Mouse (Mus musculus) megakaryocyte-erythroid progenitor cell, adult 5-6 weeks (primary cell): ENCODE measurements around the gene Idh2. TPM values are rescaled to one million over a fixed set of nuclear protein-coding genes. Genes with fewer than 3 reads are reported as not detected.
A peak's percentile ranks its signal among the peaks of the same experiment; 100 is the strongest.
"Not testable (repeated sequence)": the region's sequence is repeated elsewhere in the genome, so short reads cannot be mapped to it uniquely, and the experiment has no call there.

Experiments
- ATAC-seq: replicated peaks from 2 replicates; pipeline ENCODE4 v1.8.0; 2016; ENCODE audit warnings: mild to moderate bottlenecking, inconsistent platforms; ENCODE audit not compliant: severe bottlenecking, poor library complexity, low FRiP score, low TSS enrichment
- total RNA-seq, 2 experiments: library from RNA; stranded (forward) in 1 of 2; stranded (reverse) in 1 of 2; fragments of 200-1000, 215-1000 nt in 1 of 2; fragments of >200 nt in 1 of 2; fragmentation: Nextera tagmentation in 1 of 2; gene quantifications; 2 replicates each; pipeline ENCODE4 v1.2.3; 2014 to 2017

Idh2 gene
- total RNA-seq, 2 experiments from 2014 or later: 102 to 117 TPM

- ATAC-seq: no peak
Measured at GRCm38 (mm10) chr7:80066675-80067455, 48.3 kb downstream of the Idh2 start.

DNA sequence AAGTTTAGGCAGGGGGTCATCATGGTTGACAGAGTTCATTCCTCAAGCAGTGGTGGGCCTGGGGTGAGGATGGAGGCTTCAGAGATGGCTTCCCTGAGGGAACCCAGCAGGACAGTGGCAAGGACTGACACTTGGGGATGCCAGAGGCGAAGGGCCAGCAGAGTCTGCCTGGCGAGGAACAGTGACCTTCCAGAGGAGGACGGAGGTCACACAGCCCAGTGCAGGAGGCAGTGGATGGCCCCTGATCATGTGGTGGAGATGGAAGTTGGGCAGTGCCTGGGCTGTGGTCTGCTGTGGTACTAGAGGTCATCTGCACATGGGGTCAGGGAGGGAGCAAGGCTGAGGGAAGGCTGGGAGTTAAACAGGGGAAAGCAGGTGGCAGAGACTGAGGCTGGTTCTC is 49.9 kb downstream of the Idh2 start:
- no peak for ATAC-seq

DNA sequence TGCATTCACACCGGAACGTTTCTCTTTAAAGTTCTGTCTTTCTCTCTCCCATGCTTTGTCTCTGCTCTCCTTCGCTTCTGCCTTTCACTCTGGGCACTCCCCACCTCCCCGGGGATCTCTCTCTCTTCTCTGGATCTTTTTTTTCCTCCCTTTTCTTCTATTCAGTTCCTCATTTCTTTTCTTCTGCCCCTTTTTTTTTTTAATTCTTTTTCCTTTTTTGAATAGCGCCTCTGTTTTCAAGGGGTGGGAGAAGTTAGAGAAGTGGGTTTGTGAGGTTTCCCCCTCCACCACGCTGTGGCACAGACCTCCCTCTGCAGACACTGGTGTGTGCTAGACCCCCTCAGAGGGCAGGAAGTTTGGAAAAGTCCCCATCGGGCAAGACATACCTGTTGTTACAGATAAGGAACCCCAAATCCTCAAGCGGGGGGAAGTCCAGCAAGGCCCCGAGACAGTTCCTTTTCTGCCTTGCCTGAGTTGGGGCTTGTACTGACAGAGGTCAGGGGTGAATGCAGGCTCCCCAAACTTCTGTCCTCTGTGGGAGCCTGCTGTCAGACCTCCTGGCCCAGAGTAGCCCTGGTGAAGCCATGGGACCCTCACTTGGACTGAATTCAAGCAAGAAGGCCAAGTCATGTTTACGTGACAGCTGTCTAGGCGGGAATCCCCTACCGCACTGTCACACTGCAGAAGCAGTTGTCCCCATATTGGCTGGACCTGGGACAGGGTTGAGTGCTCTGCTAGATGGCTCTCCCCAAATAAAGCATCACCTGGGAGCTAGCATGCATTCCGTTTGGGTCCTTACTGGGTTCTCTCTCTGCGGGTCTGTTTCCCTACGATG is 51.1 kb downstream of the Idh2 start:
- ATAC-seq: no peak

DNA sequence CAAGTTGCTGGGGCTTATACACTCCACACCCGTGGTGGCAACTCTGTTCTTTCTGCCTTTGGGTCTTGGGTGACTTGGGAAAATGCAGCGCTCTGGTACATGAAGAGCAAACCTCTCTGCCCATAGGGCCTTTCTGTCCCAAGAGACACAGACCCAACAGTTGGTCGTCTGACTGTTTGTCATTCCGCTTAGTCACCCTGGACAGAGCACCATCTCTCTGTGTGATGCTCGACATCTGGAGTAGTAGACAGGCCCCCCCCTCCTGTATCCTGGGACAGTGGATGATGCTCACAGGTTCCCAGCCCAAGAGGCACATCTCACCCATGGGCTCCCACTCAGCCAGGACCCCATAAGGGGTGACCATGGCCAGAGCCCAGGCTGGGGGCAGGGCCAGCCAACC is 51.9 kb downstream of the Idh2 start:
- ATAC-seq: 0 out of 2 replicates have a peak, but pooled peaks have one; percentile 7

GRCm38 (mm10) chr7:80062083-80062826 is 52.9 kb downstream of the Idh2 start:
- ATAC-seq: no peak

- ATAC-seq: no peak
Measured at GRCm38 (mm10) chr7:80060012-80060778, 55.0 kb downstream of the Idh2 start.

DNA sequence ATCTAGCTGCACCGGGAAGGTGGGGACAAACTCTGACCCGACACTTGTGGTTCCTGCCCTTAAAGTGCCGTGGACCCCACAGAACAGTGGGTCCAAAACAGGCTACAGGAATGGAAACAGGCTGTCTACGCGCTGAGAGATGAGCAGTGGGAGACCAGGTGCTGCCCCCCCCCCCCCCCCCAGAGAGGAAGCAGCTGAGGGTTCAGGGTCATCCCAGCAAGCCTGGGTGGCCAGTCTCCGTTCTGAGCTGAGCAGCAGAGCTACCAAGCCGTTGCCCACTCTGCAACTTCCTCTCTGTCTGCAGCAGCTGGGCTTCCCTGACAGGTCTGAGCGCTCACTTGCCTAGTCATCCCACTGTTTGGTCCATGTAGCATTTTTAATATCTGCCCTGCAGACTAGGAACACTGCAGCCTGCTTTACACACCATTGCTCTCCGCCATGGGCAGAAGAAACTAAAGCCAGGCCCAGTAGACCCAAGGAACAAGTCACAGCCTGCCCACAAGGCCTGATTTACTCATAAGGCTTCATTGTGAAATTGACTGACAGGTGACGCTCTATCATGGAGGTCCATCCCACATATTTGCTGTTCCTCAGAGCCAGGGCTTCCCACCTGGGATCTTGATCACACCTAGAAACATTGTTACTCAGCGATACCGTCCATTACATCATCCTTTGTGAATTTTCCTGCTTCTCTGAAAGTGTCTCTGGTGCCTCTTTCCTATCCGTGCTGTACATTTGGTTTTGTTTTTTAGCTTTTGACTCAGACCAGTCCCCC is 55.9 kb downstream of the Idh2 start:
- no peak for ATAC-seq

DNA sequence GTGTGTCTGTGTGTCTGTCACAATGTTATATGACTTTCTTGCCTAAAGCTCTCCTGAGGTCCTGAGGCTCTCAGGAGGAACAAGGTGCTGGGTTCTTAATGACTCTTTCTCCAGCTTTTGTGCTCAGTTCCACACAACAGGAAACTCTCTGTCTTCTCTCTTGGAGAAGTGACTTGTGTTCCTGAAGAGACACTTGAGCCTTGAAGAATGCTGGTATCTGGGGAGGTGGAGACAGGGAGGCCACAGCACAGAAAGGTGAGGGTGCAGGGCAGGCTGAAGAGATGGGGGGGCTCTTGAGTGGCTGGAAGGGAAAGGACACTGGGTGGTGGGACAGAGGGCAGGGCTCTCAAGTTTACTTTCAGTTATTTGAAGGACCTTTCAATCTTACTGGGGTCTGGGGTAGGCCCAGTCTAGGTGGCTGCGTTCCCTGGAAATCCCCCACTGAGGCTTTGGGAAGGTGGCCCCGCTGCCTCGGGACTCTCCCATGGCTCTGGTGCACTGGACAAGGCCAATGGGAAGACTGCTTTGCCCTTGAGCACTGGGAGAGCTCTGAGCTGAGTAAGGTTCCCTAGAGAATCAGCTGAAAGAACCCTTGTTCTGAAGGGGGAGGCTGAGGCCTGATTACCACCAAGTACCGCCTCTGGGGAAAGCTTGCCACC is 56.7 kb downstream of the Idh2 start:
- ATAC-seq: no peak

GRCm38 (mm10) chr7:80057781-80058180 is 57.4 kb downstream of the Idh2 start:
- ATAC-seq: no peak

DNA sequence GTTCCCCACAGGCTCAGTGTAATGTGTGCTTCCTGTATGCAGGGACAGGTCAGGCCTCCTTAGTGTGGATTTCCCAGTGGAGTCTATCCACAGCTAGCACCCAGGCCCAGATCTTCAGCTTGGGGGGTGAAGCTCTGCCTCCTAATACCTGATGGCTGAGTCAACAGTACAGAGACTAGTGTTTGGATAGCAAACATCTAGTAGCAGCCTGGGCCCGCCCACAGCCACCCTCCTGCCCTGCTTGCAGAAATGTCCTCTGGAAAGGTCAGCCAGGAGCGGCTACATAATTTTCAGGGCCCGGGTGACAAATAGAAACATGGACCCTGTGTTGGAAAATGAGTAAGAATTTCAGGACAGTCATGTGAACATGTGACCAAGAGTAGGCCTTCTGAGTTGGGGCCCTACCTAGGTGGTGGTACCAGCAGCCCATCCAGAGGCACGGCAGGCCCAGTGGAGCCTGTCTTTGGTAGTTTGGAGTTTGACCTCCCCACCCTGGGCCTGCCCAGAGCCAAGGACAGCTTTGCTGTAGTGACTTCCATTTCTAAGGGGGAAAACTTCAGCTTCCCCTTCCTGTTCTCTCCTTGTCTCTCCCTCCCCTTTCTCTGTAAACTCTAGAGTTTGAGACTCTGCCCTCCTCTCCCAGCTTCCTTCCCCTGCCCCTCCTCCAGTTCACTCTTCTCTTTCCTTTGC is 58.0 kb downstream of the Idh2 start:
- ATAC-seq: no peak

GRCm38 (mm10) chr7:80055781-80056180 is 59.4 kb downstream of the Idh2 start:
- ATAC-seq: no peak

GRCm38 (mm10) chr7:80053147-80053546 is 62.0 kb downstream of the Idh2 start:
- ATAC-seq: no peak

GRCm38 (mm10) chr7:80052261-80052660 is 62.9 kb downstream of the Idh2 start:
- peak; percentile 40; the same call in 1 of the 2 replicates for ATAC-seq

DNA sequence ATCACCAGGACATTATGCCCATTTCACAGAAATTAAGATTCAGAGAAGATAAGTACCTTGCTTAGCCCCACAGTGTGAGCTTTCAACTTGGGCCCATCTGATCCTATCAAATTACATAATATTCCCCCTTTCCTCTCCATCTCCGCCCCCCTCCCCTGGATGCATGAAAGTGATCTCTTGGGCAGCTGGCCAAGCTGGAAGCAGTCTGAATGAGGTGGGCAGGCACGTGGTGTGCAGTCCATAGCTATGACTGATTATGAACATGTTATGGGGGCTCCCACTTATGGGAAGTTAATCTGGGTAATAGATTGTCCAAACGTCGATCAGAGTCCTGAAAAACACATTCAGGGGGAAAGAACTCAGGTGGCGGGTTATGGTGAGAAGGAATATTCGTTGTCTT is 63.4 kb downstream of the Idh2 start:
- no peak for ATAC-seq

GRCm38 (mm10) chr7:80050382-80050781 is 64.8 kb downstream of the Idh2 start:
- not testable (repeated sequence) for ATAC-seq

DNA sequence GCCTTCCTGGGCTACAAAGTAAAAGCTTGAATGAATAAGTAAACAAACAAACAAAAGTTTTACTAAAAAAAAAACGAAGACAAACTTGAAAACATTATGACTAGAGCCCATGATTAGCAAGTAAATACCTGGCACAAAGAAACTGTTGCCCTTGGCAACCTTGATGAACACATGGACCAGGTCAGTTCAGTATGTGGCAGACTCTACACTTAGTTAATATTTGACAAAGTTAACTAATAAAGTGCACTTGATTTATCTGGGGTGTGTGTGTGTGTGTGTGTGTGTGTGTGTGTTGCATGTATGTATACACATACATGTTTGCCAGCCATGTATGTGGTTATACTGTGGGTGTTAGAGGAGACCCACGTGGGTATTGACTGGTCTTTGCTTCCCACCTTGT is 65.4 kb downstream of the Idh2 start:
- ATAC-seq: no peak

- no peak for ATAC-seq
Measured at GRCm38 (mm10) chr7:80047041-80047440, 68.2 kb downstream of the Idh2 start.
